Mouse (Mus musculus): ENCODE data around the gene Ldlrad3. TPM values are rescaled to one million over a fixed set of nuclear protein-coding genes. Genes with fewer than 3 reads are reported as not detected.

Ldlrad3 gene
- polyA plus RNA-seq, 1 experiment from 2014 or later: 24.6 TPM

DNA sequence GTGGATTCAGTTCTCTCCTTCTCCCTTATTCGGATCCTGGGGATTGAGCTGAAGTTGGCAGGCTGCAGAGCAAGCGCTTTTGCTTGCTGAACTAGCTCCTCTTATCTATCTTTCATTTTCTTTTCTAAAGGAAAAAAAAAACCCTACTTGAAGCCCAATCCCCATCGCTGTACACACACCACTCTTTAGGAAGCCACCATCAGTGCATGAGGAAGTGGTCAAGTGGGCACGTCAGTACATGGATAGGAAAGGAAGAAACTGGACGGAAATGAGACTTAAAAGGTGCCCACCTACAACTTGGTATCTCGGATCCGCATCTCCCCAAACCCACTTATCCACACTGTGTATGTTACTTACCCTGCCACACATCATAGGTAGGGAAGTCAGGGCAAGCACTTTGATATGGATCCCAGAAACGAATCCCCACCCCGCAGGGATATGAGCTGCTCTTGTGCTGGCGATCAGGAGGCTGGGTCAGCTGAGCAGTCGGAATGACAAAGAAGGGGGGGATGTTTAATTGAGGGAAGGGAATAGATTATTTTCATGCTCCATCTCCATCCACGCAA, 183.7 kb downstream of the Ldlrad3 start:
- Histone ChIP-seq H3K9me3 (ENCODE audit: control insufficient read depth, low read length) (no peaks in the 10 kb centered on the region), H3K27me3 (replicated peaks; ENCODE audit: control insufficient read depth, insufficient read depth, low read length) (no peaks in the 10 kb centered on the region), H3K4me3 (ENCODE audit: low read length) (no peak overlapping the region), H3K36me3 (ENCODE audit: control insufficient read depth, insufficient read depth, low read length) (no peaks in the 10 kb centered on the region), H3K27ac (ENCODE audit: low read depth, low read length) (peak overlapping the region; percentile 86), H3K4me1 (ENCODE audit: control insufficient read depth, insufficient read depth, low read depth, low read length) (peaks cover 57% of the 10 kb centered on the region), H3K4me2 (ENCODE audit: low read length) (no peak overlapping the region; the same call in 1 of the 2 replicates), H3K9ac (ENCODE audit: low read depth, low read length) (no peak overlapping the region)
- whole genome bisulfite sequencing: 36% methylated on average over 12 of the region's 12 CpGs
- ATAC-seq: no peak; the same call in 1 of the 2 replicates

GRCm38 (mm10) chr2:102001661-102002060, 184.5 kb downstream of the Ldlrad3 start:
- Histone ChIP-seq H3K36me3 (ENCODE audit: control insufficient read depth, insufficient read depth, low read length) (no peaks in the 10 kb centered on the region), H3K4me3 (ENCODE audit: low read length) (no peak overlapping the region), H3K9me3 (ENCODE audit: control insufficient read depth, low read length) (no peaks in the 10 kb centered on the region), H3K4me2 (ENCODE audit: low read length) (no peak overlapping the region), H3K27ac (ENCODE audit: low read depth, low read length) (no peak overlapping the region), H3K27me3 (replicated peaks; ENCODE audit: control insufficient read depth, insufficient read depth, low read length) (no peaks in the 10 kb centered on the region), H3K9ac (ENCODE audit: low read depth, low read length) (no peak overlapping the region), H3K4me1 (ENCODE audit: control insufficient read depth, insufficient read depth, low read depth, low read length) (peaks cover 55% of the 10 kb centered on the region)
- 9% methylated on average over 1 of the region's 1 CpGs for WGBS
- no peak for ATAC-seq

- H3K4me2 ChIP-seq (ENCODE audit: low read length): no peak overlapping the region
- H3K4me3 ChIP-seq (ENCODE audit: low read length): no peak overlapping the region
- peaks cover 35% of the 10 kb centered on the region for H3K4me1 ChIP-seq (ENCODE audit: control insufficient read depth, insufficient read depth, low read depth, low read length)
- WGBS: 39% methylated on average over 11 of the region's 11 CpGs
- no peaks in the 10 kb centered on the region for H3K36me3 ChIP-seq (ENCODE audit: control insufficient read depth, insufficient read depth, low read length)
- no peaks in the 10 kb centered on the region for H3K9me3 ChIP-seq (ENCODE audit: control insufficient read depth, low read length)
- ATAC-seq: no peak
- H3K9ac ChIP-seq (ENCODE audit: low read depth, low read length): no peak overlapping the region
- H3K27me3 ChIP-seq (replicated peaks; ENCODE audit: control insufficient read depth, insufficient read depth, low read length): no peaks in the 10 kb centered on the region
- H3K27ac ChIP-seq (ENCODE audit: low read depth, low read length): no peak overlapping the region
Measured at GRCm38 (mm10) chr2:101998911-101999572, 187.1 kb downstream of the Ldlrad3 start.

- Histone ChIP-seq H3K27ac (ENCODE audit: low read depth, low read length) (no peak overlapping the region), H3K9me3 (ENCODE audit: control insufficient read depth, low read length) (no peaks in the 10 kb centered on the region), H3K9ac (ENCODE audit: low read depth, low read length) (no peak overlapping the region), H3K4me2 (ENCODE audit: low read length) (no peak overlapping the region), H3K4me3 (ENCODE audit: low read length) (no peak overlapping the region), H3K36me3 (ENCODE audit: control insufficient read depth, insufficient read depth, low read length) (no peaks in the 10 kb centered on the region), H3K27me3 (replicated peaks; ENCODE audit: control insufficient read depth, insufficient read depth, low read length) (no peaks in the 10 kb centered on the region), H3K4me1 (ENCODE audit: control insufficient read depth, insufficient read depth, low read depth, low read length) (peaks cover 15% of the 10 kb centered on the region)
- 40% methylated on average over 11 of the region's 11 CpGs for WGBS
- no peak for ATAC-seq
Measured at GRCm38 (mm10) chr2:101997013-101997412, 189.2 kb downstream of the Ldlrad3 start.

DNA sequence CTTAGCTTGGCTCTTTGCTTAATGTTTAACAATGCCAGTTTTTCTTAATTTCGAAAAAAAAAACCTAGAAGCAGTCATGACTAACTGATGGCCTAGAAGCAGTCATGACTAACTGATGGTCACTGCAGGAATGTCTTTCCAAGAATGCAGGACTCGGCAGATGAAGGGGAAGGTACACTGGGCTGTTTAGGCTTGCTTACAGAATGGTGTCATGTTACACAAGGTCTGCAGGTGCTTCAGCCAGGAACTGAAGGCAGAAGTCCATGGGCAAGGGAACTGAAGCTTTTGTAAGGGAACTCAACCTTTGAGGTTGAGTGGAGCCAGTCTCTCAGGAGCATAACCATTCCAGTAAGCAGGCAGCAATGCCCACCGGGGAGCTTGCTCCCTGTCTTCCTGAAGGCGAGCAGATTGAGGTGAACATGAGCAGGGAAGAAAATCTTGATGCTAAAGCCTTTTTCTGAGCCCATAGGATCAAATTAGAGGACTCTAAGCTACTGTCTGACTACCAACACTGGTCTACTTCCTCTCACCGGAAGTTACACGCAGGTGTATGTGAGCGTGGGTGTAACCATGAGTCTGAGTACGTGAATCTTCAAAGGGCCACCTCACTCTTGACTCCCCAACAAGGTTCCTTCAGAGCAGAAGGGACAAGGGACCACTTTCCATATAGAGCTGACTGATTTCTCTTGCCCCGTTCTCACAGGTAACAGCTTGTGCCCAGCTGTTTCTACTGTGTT, 193.4 kb downstream of the Ldlrad3 start:
- Histone ChIP-seq H3K4me2 (ENCODE audit: low read length) (no peak overlapping the region), H3K27me3 (replicated peaks; ENCODE audit: control insufficient read depth, insufficient read depth, low read length) (no peaks in the 10 kb centered on the region), H3K36me3 (ENCODE audit: control insufficient read depth, insufficient read depth, low read length) (no peaks in the 10 kb centered on the region), H3K27ac (ENCODE audit: low read depth, low read length) (no peak overlapping the region), H3K9ac (ENCODE audit: low read depth, low read length) (no peak overlapping the region), H3K9me3 (ENCODE audit: control insufficient read depth, low read length) (no peaks in the 10 kb centered on the region), H3K4me1 (ENCODE audit: control insufficient read depth, insufficient read depth, low read depth, low read length) (no peaks in the 10 kb centered on the region; the same call in 1 of the 2 replicates), H3K4me3 (ENCODE audit: low read length) (no peak overlapping the region)
- ATAC-seq: no peak
- WGBS: 89% methylated on average over 9 of the region's 9 CpGs

DNA sequence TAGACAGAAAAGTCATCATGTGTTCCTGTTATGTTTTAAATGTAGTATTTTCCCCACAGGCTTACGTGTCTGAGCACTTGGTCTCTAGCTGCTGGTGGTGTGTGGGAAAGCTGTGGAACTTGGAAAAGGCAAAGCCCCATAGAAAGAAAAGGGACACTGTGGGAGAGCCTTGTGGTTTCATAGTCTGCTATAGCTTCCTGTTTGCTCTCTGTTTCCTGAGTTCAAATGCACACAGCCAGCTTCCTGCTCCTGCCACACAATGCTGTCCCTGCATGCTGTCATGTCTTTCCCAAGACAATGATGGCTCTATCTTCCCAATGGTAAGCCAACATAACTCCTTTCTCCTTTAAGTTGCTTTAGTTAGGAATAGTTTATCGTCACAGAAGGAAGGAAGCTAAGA, 194.5 kb downstream of the Ldlrad3 start:
- H3K27me3 ChIP-seq (replicated peaks; ENCODE audit: control insufficient read depth, insufficient read depth, low read length): no peaks in the 10 kb centered on the region
- H3K4me1 ChIP-seq (ENCODE audit: control insufficient read depth, insufficient read depth, low read depth, low read length): peaks cover 2% of the 10 kb centered on the region
- ATAC-seq: no peak
- H3K9ac ChIP-seq (ENCODE audit: low read depth, low read length): no peak overlapping the region
- H3K9me3 ChIP-seq (ENCODE audit: control insufficient read depth, low read length): no peaks in the 10 kb centered on the region
- 90% methylated on average over 2 of the region's 2 CpGs for WGBS
- H3K4me3 ChIP-seq (ENCODE audit: low read length): no peak overlapping the region
- no peaks in the 10 kb centered on the region for H3K36me3 ChIP-seq (ENCODE audit: control insufficient read depth, insufficient read depth, low read length)
- H3K27ac ChIP-seq (ENCODE audit: low read depth, low read length): no peak overlapping the region
- H3K4me2 ChIP-seq (ENCODE audit: low read length): no peak overlapping the region

GRCm38 (mm10) chr2:101986344-101987087, 199.7 kb downstream of the Ldlrad3 start:
- H3K9me3 ChIP-seq (ENCODE audit: control insufficient read depth, low read length): no peaks in the 10 kb centered on the region
- H3K27ac ChIP-seq (ENCODE audit: low read depth, low read length): no peak overlapping the region
- no peak overlapping the region for H3K4me2 ChIP-seq (ENCODE audit: low read length)

DNA sequence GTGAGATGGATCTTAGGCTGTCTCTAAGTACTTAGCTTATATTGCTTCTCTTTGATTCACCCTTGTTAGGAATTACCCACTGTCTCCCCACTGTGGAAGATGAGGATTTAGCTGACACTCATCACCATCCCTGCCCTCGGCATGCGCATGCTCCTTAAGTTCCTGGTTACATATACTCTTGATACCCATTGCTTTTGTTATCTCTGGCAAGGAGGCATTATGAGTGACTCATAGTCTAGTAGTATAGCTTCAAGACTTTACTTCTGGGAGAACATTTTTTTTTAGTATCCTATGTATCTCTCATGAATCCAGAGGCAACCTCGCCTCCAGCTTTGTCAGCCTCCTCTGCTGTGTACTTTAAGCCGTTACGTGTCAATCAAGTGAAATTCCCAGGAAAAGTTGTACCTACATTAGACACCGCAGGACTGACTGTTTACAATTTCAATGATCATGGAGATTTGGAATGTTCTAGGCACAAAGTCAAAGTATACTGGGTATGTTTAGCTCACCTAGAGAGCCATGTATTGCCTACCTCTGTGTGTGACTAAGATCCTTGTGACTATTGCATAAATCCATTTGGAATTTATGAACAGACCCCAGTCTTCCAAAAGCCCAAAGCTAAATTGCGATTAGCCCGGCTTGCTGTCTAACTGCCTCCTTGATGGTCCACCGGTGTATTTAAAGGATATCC, 202.2 kb downstream of the Ldlrad3 start:
- peaks cover 23% of the 10 kb centered on the region for H3K4me1 ChIP-seq (ENCODE audit: control insufficient read depth, insufficient read depth, low read depth, low read length)
- no peak overlapping the region for H3K9ac ChIP-seq (ENCODE audit: low read depth, low read length)

More at GRCm38 (mm10) chr2:101986344-101987087, 199.7 kb downstream of the Ldlrad3 start:
- WGBS: 69% methylated on average over 3 of the region's 3 CpGs
- Histone ChIP-seq H3K36me3 (ENCODE audit: control insufficient read depth, insufficient read depth, low read length) (no peaks in the 10 kb centered on the region), H3K9ac (ENCODE audit: low read depth, low read length) (no peak overlapping the region), H3K27me3 (replicated peaks; ENCODE audit: control insufficient read depth, insufficient read depth, low read length) (no peaks in the 10 kb centered on the region), H3K4me3 (ENCODE audit: low read length) (no peak overlapping the region), H3K4me1 (ENCODE audit: control insufficient read depth, insufficient read depth, low read depth, low read length) (peaks cover 10% of the 10 kb centered on the region)
- no peak for ATAC-seq

More for the DNA sequence above, 202.2 kb downstream of the Ldlrad3 start:
- Histone ChIP-seq H3K4me3 (ENCODE audit: low read length) (no peak overlapping the region), H3K36me3 (ENCODE audit: control insufficient read depth, insufficient read depth, low read length) (no peaks in the 10 kb centered on the region), H3K4me2 (ENCODE audit: low read length) (no peak overlapping the region), H3K27me3 (replicated peaks; ENCODE audit: control insufficient read depth, insufficient read depth, low read length) (no peaks in the 10 kb centered on the region), H3K9me3 (ENCODE audit: control insufficient read depth, low read length) (no peaks in the 10 kb centered on the region), H3K27ac (ENCODE audit: low read depth, low read length) (no peak overlapping the region)
- WGBS: 88% methylated on average over 9 of the region's 9 CpGs
- ATAC-seq: no peak
